Mouse (Mus musculus) frontal cortex, adult 2 months (tissue): ENCODE measurements at regions not wholly inside any gene's neighbourhood (a gene's known extent, or its start where the extent isn't known, plus 50 kb on each side); places are given as distances from the start of the nearest gene placed in this dataset.

Experiments used
- DNase-seq, 2 experiments: peaks; one replicate each; pipeline ENCODE4 v3.0.0; 2022; ENCODE audit warnings: low spot score in 1 of 2; ENCODE audit errors: extremely low spot score in 1 of 2

GRCm38 (mm10) chr10:43710186-43710885, 132.3 kb downstream of the Cd24a start:
- DNase-seq, result no peak

GRCm38 (mm10) chr10:43710886-43711256, 132.8 kb downstream of the Cd24a start:
- DNase-seq, result no peak

- DNase-seq, result peak in 1 of 2 experiments; percentile 23
Observed at GRCm38 (mm10) chr10:43712657-43713056, 134.6 kb downstream of the Cd24a start.

DNA sequence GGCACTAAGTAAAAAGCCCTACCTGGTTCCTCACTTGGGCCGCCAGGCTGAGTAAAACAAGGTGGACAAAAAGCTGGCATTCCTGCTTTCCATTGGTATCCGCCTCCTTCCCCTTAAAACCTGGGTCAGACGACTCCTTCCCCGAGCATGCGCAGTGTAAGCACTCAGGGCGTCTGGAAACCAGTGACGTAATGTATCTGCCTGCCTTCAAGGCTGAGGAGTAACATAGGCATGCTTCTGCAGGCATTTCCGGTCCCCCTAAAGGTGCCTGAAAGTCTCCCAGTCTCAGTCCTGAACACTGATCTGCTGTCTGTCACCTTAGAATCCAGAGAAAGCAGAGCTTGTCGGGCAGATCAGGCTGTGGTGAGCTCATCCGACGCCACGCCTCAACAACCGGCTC, 140.7 kb downstream of the Cd24a start:
- DNase-seq, result no peak

DNA sequence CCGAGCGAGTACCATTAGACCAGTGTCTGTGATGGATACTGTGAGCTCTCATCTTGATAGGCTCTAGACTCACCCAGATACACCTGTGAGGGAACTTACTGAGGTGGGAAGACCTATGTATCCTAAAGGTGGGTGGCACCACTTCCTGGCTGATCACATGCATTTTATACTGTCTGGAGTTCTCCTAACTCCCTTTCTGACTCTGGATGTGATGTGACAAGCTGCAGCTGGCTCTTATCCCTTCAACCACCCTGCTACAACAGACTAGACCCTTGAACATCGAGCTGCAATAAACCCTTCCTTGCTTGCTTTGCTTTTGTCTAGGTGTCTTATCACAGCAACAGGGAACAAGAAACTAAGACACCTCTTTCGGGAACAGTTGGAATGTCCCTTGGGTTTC, 143.3 kb downstream of the Cd24a start:
- no peak for DNase-seq

- no peak for DNase-seq
Observed at GRCm38 (mm10) chr10:43722164-43722563, 144.1 kb downstream of the Cd24a start.

DNA sequence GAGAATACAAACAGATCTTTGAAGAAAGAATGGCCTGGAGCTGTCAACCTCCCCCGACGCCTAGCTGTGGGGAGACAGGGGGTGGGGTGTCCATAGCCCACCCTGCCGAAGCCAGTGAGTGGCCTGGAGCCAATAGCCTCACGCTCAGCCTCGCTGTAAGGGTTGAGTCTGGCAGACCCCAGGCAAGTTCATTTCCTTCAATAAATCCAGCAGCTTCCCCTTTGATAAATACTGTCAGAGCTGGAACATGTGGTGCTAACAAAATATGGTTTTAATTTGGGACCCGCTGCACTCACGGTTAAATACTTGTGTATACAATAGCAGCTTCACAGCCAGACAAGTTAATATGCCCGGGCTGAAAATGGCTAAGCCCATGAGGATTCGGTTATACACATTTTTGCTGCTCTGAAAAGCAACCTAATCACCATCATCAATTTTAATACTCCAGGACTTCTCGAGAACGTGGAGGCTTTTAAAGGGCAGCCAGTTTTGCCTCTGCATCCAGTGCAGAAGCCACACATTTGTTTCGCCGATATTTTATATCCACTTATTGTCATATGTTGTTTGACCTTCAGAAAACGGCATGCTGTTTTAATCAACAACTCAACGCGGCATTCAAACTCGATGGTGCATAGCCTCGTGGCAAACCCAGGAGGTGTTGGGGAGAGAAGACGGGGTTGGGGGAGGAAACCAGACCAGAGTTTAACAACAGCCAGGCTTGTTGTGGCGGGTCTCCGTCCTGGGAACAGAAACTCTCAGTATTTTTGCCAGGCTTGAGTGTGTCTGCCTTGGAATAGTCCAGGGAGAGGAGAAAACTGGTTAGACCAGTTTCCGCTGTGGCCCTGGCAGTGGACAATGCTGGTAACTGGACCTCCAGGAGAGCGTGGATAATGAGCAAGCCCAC, 144.9 kb downstream of the Cd24a start:
- DNase-seq, result no peak

GRCm38 (mm10) chr10:43723615-43723937, 145.5 kb downstream of the Cd24a start:
- no peak for DNase-seq

- DNase-seq, result no peak
Observed at GRCm38 (mm10) chr10:43727746-43728145, 149.7 kb downstream of the Cd24a start.

- no peak for DNase-seq
Observed at GRCm38 (mm10) chr10:43729184-43729583, 151.1 kb downstream of the Cd24a start.

GRCm38 (mm10) chr10:43733618-43734415, 155.7 kb downstream of the Cd24a start:
- no peak for DNase-seq

GRCm38 (mm10) chr10:43739181-43739580, 161.1 kb downstream of the Cd24a start:
- no peak for DNase-seq

GRCm38 (mm10) chr10:43739718-43740117, 161.6 kb downstream of the Cd24a start:
- no peak for DNase-seq

GRCm38 (mm10) chr10:43740204-43740865, 161.2 kb downstream of the Qrsl1 start:
- DNase-seq, result peak; percentile 12 to 45

DNA sequence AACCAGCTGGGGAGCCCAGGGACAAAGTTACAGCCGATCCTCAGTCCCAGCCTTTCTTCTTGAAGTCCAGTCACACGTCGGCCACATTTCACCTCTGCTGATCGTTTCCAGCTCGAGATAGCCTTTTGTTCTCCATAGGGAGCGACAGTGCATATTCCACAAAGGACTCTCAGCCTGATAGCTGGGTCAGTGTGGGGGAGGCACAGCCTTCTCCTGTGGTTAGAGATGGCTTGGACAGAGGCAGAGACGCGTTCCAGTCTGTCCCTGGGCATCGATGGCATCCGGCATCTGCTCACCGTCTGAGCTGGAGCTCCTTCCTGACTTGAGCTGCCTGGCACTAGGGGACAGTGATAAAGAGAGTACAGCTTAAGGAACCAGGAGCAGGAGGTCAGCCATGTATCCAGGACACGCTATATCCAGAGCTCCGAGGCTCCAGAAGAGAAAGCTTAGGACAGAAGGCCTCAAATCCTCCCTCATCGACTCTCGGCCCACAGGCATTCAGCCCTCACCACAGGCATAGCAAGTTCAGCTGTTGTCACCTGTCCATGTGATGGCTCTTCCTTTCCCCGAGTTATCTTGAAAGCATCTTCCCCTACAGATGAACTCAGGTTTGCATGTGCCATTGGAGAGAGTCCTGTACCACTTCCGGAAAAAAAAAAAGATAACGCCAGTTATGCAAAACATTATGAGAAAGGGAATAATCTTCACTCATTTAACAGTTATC, 160.0 kb downstream of the Qrsl1 start:
- no peak for DNase-seq

- DNase-seq, result no peak
Observed at GRCm38 (mm10) chr10:43742085-43743054, 159.2 kb downstream of the Qrsl1 start.

DNA sequence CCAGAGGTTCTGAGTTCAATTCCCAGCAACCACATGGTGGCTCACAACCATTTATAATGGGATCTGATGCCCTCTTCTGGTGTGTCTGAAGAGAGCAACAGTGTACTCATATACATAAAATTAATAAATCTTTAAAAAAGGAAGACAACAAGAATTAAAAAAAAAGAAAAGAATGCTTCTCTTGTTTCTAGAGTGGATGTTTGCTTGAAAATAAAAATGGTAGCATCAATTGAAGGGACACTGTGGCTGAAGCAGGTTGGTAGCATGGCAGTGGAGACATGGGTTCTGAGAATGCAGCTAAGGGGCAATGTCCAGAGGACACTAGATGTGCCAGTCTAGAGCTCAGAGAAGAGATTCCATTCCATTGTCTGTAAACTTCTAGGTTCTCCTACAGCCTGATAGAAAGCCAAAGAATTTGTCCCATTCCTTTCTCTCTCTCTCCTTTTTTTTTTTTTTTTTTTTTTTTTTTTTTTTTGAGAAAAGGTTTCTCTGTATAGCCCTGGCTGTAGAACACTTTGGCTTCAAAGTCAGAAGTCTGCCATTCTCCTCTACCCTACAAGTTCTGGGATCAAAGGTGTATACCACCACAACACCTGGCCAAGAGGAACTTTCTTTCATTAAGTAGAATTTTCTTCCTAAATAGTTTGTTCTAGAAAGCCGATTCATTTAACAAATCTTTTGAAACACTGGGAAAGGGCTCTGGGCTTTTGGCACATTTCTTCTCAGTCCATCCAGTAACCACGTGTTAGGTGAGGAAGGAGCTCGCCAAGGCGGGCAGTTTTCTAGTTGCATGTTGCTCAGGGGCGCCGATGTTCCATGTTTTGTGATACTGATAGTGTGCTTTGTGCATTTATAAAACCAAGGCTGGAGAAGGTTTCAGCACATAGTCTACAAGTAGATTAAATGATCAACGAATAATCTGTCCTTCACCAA, 158.1 kb downstream of the Qrsl1 start:
- DNase-seq, result no peak
